Mouse (Mus musculus) inflammation-experienced regulatory T-cells, adult 6 months (primary cell): Measurements from ENCODE around the gene Alk. TPM values are rescaled to one million over a fixed set of nuclear protein-coding genes. Genes with fewer than 3 reads are reported as not detected.

Source experiments
- ATAC-seq: one replicate; pipeline ENCODE4 v1.8.0; 2017
- polyA plus RNA-seq, 3 experiments: library from polyadenylated mRNA; unstranded; fragments of 100-300 nt; shearing (Covaris generic); gene quantifications; one replicate each; pipeline ENCODE4 v1.2.1; 2017

Alk gene
- polyA plus RNA-seq, 3 experiments from 2014 or later = 0.13 TPM; not detected in 2

GRCm38 (mm10) chr17:72132140-72132911 is 472.1 kb downstream of the Alk start:
- no peak for ATAC-seq

- no peak for ATAC-seq
Observed at GRCm38 (mm10) chr17:72121660-72122059, 482.8 kb downstream of the Alk start.

- no peak for ATAC-seq
Observed at GRCm38 (mm10) chr17:72120278-72120677, 484.1 kb downstream of the Alk start.

- no peak for ATAC-seq
Observed at GRCm38 (mm10) chr17:72118376-72118775, 486.1 kb downstream of the Alk start.

GRCm38 (mm10) chr17:72115271-72115944 is 489.0 kb downstream of the Alk start:
- no peak for ATAC-seq

- no peak for ATAC-seq
Observed at GRCm38 (mm10) chr17:72112004-72112403, 492.4 kb downstream of the Alk start.

- no peak for ATAC-seq
Observed at GRCm38 (mm10) chr17:72111528-72111927, 492.9 kb downstream of the Alk start.

- no peak for ATAC-seq
Observed at GRCm38 (mm10) chr17:72087261-72087703, 517.1 kb downstream of the Alk start.

GRCm38 (mm10) chr17:72081396-72081795 is 523.0 kb downstream of the Alk start:
- no peak for ATAC-seq

- no peak for ATAC-seq
Observed at GRCm38 (mm10) chr17:72076306-72076921, 528.0 kb downstream of the Alk start.

GRCm38 (mm10) chr17:72071871-72072270 is 532.6 kb downstream of the Alk start:
- no peak for ATAC-seq

- no peak for ATAC-seq
Observed at GRCm38 (mm10) chr17:72068176-72068575, 536.3 kb downstream of the Alk start.

- ATAC-seq = no peak
Observed at GRCm38 (mm10) chr17:72062978-72063377, 541.4 kb downstream of the Alk start.

GRCm38 (mm10) chr17:72059312-72059711 is 545.1 kb downstream of the Alk start:
- no peak for ATAC-seq

GRCm38 (mm10) chr17:72045671-72046070 is 558.8 kb downstream of the Alk start:
- ATAC-seq = no peak

GRCm38 (mm10) chr17:72043667-72044390 is 560.6 kb downstream of the Alk start:
- no peak for ATAC-seq

GRCm38 (mm10) chr17:72043001-72043666 is 561.3 kb downstream of the Alk start:
- no peak for ATAC-seq

GRCm38 (mm10) chr17:72039176-72039948 is 565.1 kb downstream of the Alk start:
- no peak for ATAC-seq

- ATAC-seq = no peak
Observed at GRCm38 (mm10) chr17:72038371-72038770, 566.1 kb downstream of the Alk start.

- no peak for ATAC-seq
Observed at GRCm38 (mm10) chr17:72030672-72031071, 573.8 kb downstream of the Alk start.

GRCm38 (mm10) chr17:72023323-72023722 is 581.1 kb downstream of the Alk start:
- ATAC-seq = no peak
